Mouse (Mus musculus) forebrain, embryonic 11.5 days (tissue): ENCODE measurements around the gene Wdr78. TPM values are rescaled to one million over a fixed set of nuclear protein-coding genes. Genes with fewer than 3 reads are reported as not detected.

Source experiments
- ATAC-seq: fragments of 200-750 bp; cut with Nextera tagmentation; replicated peaks from 2 replicates; pipeline ENCODE4 v1.8.0; 2017; ENCODE audit warnings: moderate TSS enrichment; ENCODE audit not compliant: low FRiP score
- DNase-seq: peaks from one replicate; pipeline ENCODE4 v3.0.0-alpha.2; 2017; ENCODE audit warnings: low spot score
- H3K27ac ChIP-seq: fragments of 300-500 bp; sonication (generic); 2 replicates; pipeline ENCODE4 v1.5.1; 2014; ENCODE audit warnings: low read depth, low read length
- H3K27me3 ChIP-seq: fragments of 300-500 bp; sonication (generic); 2 replicates; pipeline ENCODE4 v1.6.1; 2014; ENCODE audit warnings: mild to moderate bottlenecking, low read length, mixed read lengths; ENCODE audit not compliant: control insufficient read depth, insufficient read depth
- H3K36me3 ChIP-seq: fragments of 300-500 bp; sonication (generic); 2 replicates; pipeline ENCODE4 v1.6.1; 2014; ENCODE audit warnings: mild to moderate bottlenecking, low read length, moderate library complexity, mixed read lengths; ENCODE audit not compliant: control insufficient read depth, insufficient read depth
- H3K4me1 ChIP-seq: fragments of 300-500 bp; sonication (generic); replicated peaks from 2 replicates; pipeline ENCODE4 v1.6.1; 2014; ENCODE audit warnings: low read length, mixed read lengths; ENCODE audit not compliant: control insufficient read depth, insufficient read depth
- H3K4me2 ChIP-seq: fragments of 300-500 bp; sonication (generic); 2 replicates; pipeline ENCODE4 v1.6.1; 2014; ENCODE audit warnings: low read depth, mild to moderate bottlenecking, low read length, moderate library complexity, mixed read lengths; ENCODE audit not compliant: severe bottlenecking
- H3K4me3 ChIP-seq: fragments of 300-500 bp; sonication (generic); 2 replicates; pipeline ENCODE4 v1.5.1; 2014; ENCODE audit warnings: low read depth, low read length
- H3K9ac ChIP-seq: fragments of 300-500 bp; sonication (generic); 2 replicates; pipeline ENCODE4 v1.6.1; 2014; ENCODE audit warnings: low read length
- H3K9me3 ChIP-seq: fragments of 300-500 bp; sonication (generic); 2 replicates; pipeline ENCODE4 v1.6.1; 2016; ENCODE audit warnings: low read length, mixed read lengths; ENCODE audit not compliant: control insufficient read depth
- WGBS: fragments of 180-500 bp; shearing (Covaris S2); extraction: QIAGEN DNeasy Blood & Tissue Kit; methylation state at CpG from one replicate; pipeline ENCODE4 v1.1.7; 2014; 5-methylcytosine and 5-hydroxymethylcytosine counted together
- polyA plus RNA-seq: library from polyadenylated mRNA; unstranded; fragments of >200 nt; fragmentation: Nextera tagmentation; extraction: Ambion mirVana; gene quantifications from 2 replicates; pipeline ENCODE4 v1.2.1, GENCODE M21; 2014

Gene Wdr78
- polyA plus RNA-seq, 1 experiment from 2014 or later: 5.9 TPM

DNA sequence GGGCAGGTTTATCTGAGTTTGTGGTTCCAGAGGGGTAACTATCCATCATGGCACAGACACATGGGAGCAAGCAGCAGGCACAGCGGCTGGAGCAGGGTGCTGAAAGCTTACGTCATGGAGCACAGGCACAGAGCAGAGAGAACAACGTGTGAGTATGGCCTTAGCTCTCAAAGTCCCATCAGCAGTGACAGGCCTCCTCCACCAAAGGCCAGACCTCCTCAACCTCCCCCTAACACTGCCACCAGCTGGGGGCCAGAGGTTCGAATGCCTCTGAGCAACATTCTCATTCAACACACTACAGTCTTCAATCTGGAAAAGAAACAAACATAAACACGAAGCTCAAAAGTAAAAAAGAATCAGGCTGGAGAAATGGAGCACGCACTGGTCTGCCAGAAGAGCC is 125.8 kb downstream of the Wdr78 start:
- no peaks in the 10 kb centered on the region for H3K4me1 ChIP-seq
- WGBS: 74% methylated on average over 6 of the region's 6 CpGs
- no peak overlapping the region for H3K27ac ChIP-seq
- H3K4me2 ChIP-seq: no peak overlapping the region
- no peak overlapping the region for H3K9ac ChIP-seq
- H3K36me3 ChIP-seq: no peaks in the 10 kb centered on the region
- H3K4me3 ChIP-seq: no peak overlapping the region
- ATAC-seq: no peak
- H3K9me3 ChIP-seq: no peaks in the 10 kb centered on the region
- no peak for DNase-seq
- H3K27me3 ChIP-seq: no peaks in the 10 kb centered on the region

Other genes with a start within 250 kb of the Wdr78 start
- gene Tctex1d1, start 135.9 kb downstream of the Wdr78 start, polyA plus RNA-seq: 0.60 TPM in 1 of 2 replicates, not detected in the other
- not detected in 2 replicates for gene Insl5, start 87.7 kb downstream of the Wdr78 start, polyA plus RNA-seq
- 36.2 and 43.7 TPM in 2 replicates for gene Mier1, start 165 bp downstream of the Wdr78 start, polyA plus RNA-seq
- 11.8 and 12.1 TPM in 2 replicates for gene Slc35d1, start 100.6 kb upstream of the Wdr78 start, polyA plus RNA-seq
- not detected in 2 replicates for gene 4921539E11Rik, start 176.3 kb upstream of the Wdr78 start, polyA plus RNA-seq
- 12.8 and 15.0 TPM in 2 replicates for gene Oma1, start 199.3 kb upstream of the Wdr78 start, polyA plus RNA-seq